Mouse (Mus musculus): ENCODE measurements at regions not wholly inside any gene's neighbourhood (a gene's known extent, or its start where the extent isn't known, plus 50 kb on each side); places are given as distances from the start of the nearest gene placed in this dataset.
A peak's percentile ranks its signal among the peaks of the same experiment; 100 is the strongest.

- Histone ChIP-seq H3K27me3 (replicated peaks) (no peaks in the 10 kb centered on the region), H3K27ac (no peak overlapping the region), H3K9me3 (no peaks in the 10 kb centered on the region), H3K4me2 (no peak overlapping the region), H3K36me3 (no peaks in the 10 kb centered on the region), H3K9ac (no peak overlapping the region), H3K4me1 (no peaks in the 10 kb centered on the region), H3K4me3 (replicated peaks) (no peak overlapping the region)
- WGBS = 52% methylated on average over 10 of the region's 10 CpGs
- no peak for ATAC-seq (ENCODE audit: insufficient read depth, low FRiP score, low read depth)
Measured at GRCm38 (mm10) chr1:185111347-185112016, 92.4 kb upstream of the Rab3gap2 start.

GRCm38 (mm10) chr1:185104945-185105884 lies 98.7 kb upstream of the Rab3gap2 start:
- no peaks in the 10 kb centered on the region for H3K9me3 ChIP-seq
- H3K27me3 ChIP-seq (replicated peaks) = no peaks in the 10 kb centered on the region
- H3K9ac ChIP-seq = no peak overlapping the region
- no peak overlapping the region for H3K4me3 ChIP-seq (replicated peaks)
- H3K36me3 ChIP-seq = no peaks in the 10 kb centered on the region
- 64% methylated on average over 7 of the region's 7 CpGs for WGBS
- no peak for ATAC-seq (ENCODE audit: insufficient read depth, low FRiP score, low read depth)
- no peak overlapping the region for H3K27ac ChIP-seq
- no peak overlapping the region for H3K4me2 ChIP-seq
- H3K4me1 ChIP-seq = no peaks in the 10 kb centered on the region

- no peak overlapping the region for H3K27ac ChIP-seq
- no peak overlapping the region for H3K4me3 ChIP-seq (replicated peaks)
- no peaks in the 10 kb centered on the region for H3K9me3 ChIP-seq
- no peak overlapping the region for H3K4me2 ChIP-seq
- ATAC-seq (ENCODE audit: insufficient read depth, low FRiP score, low read depth) = no peak
- H3K36me3 ChIP-seq = no peaks in the 10 kb centered on the region
- no peak overlapping the region for H3K9ac ChIP-seq
- no peaks in the 10 kb centered on the region for H3K27me3 ChIP-seq (replicated peaks)
- WGBS = 50% methylated on average over 4 of the region's 4 CpGs
- H3K4me1 ChIP-seq = no peaks in the 10 kb centered on the region
Measured at GRCm38 (mm10) chr1:185103803-185104202, 100.1 kb upstream of the Rab3gap2 start.

GRCm38 (mm10) chr1:185098975-185099958 lies 99.9 kb upstream of the Mark1 start:
- WGBS = 48% methylated on average over 18 of the region's 18 CpGs
- Histone ChIP-seq H3K36me3 (no peaks in the 10 kb centered on the region), H3K9ac (no peak overlapping the region), H3K4me1 (no peaks in the 10 kb centered on the region), H3K27me3 (replicated peaks) (no peaks in the 10 kb centered on the region), H3K4me2 (no peak overlapping the region), H3K4me3 (replicated peaks) (no peak overlapping the region), H3K27ac (no peak overlapping the region), H3K9me3 (no peaks in the 10 kb centered on the region)
- ATAC-seq (ENCODE audit: insufficient read depth, low FRiP score, low read depth) = no peak

- H3K27ac ChIP-seq = no peak overlapping the region
- H3K4me3 ChIP-seq (replicated peaks) = no peak overlapping the region
- no peaks in the 10 kb centered on the region for H3K4me1 ChIP-seq
- H3K9me3 ChIP-seq = no peaks in the 10 kb centered on the region
- H3K36me3 ChIP-seq = no peaks in the 10 kb centered on the region
- no peaks in the 10 kb centered on the region for H3K27me3 ChIP-seq (replicated peaks)
- ATAC-seq (ENCODE audit: insufficient read depth, low FRiP score, low read depth) = no peak
- H3K4me2 ChIP-seq = no peak overlapping the region
- 16% methylated on average over 17 of the region's 17 CpGs for WGBS
- no peak overlapping the region for H3K9ac ChIP-seq
Measured at GRCm38 (mm10) chr1:185098195-185098974, 99.0 kb upstream of the Mark1 start.

GRCm38 (mm10) chr1:185096741-185097140 lies 97.4 kb upstream of the Mark1 start:
- Histone ChIP-seq H3K27me3 (replicated peaks) (no peaks in the 10 kb centered on the region), H3K9me3 (no peaks in the 10 kb centered on the region), H3K27ac (no peak overlapping the region), H3K4me3 (replicated peaks) (no peak overlapping the region), H3K9ac (no peak overlapping the region), H3K36me3 (no peaks in the 10 kb centered on the region), H3K4me1 (no peaks in the 10 kb centered on the region), H3K4me2 (no peak overlapping the region)
- 83% methylated on average over 4 of the region's 4 CpGs for WGBS
- ATAC-seq (ENCODE audit: insufficient read depth, low FRiP score, low read depth) = no peak

GRCm38 (mm10) chr1:185092757-185093156 lies 93.4 kb upstream of the Mark1 start:
- Histone ChIP-seq H3K9ac (no peak overlapping the region), H3K4me1 (no peaks in the 10 kb centered on the region), H3K4me2 (no peak overlapping the region), H3K27me3 (replicated peaks) (no peaks in the 10 kb centered on the region), H3K9me3 (no peaks in the 10 kb centered on the region), H3K27ac (no peak overlapping the region), H3K36me3 (no peaks in the 10 kb centered on the region), H3K4me3 (replicated peaks) (no peak overlapping the region)
- WGBS = 90% methylated on average over 5 of the region's 5 CpGs
- ATAC-seq (ENCODE audit: insufficient read depth, low FRiP score, low read depth) = no peak

- no peak overlapping the region for H3K9ac ChIP-seq
- ATAC-seq (ENCODE audit: insufficient read depth, low FRiP score, low read depth) = no peak
- H3K36me3 ChIP-seq = no peaks in the 10 kb centered on the region
- peak overlapping the region; percentile 34; the same call in 1 of the 2 replicates for H3K4me2 ChIP-seq
- no peaks in the 10 kb centered on the region for H3K27me3 ChIP-seq (replicated peaks)
- 21% methylated on average over 21 of the region's 21 CpGs for WGBS
- H3K27ac ChIP-seq = no peak overlapping the region
- no peaks in the 10 kb centered on the region for H3K4me1 ChIP-seq
- H3K4me3 ChIP-seq (replicated peaks) = no peak overlapping the region
- H3K9me3 ChIP-seq = no peaks in the 10 kb centered on the region
Measured at GRCm38 (mm10) chr1:185091816-185092558, 92.6 kb upstream of the Mark1 start.

- H3K4me1 ChIP-seq = no peaks in the 10 kb centered on the region
- no peak overlapping the region for H3K4me2 ChIP-seq
- H3K4me3 ChIP-seq (replicated peaks) = no peak overlapping the region
- H3K9ac ChIP-seq = no peak overlapping the region
- no peaks in the 10 kb centered on the region for H3K9me3 ChIP-seq
- no peaks in the 10 kb centered on the region for H3K36me3 ChIP-seq
- no peaks in the 10 kb centered on the region for H3K27me3 ChIP-seq (replicated peaks)
- ATAC-seq (ENCODE audit: insufficient read depth, low FRiP score, low read depth) = no peak
- WGBS = 89% methylated on average over 2 of the region's 2 CpGs
- no peak overlapping the region for H3K27ac ChIP-seq
Measured at GRCm38 (mm10) chr1:185089196-185089595, 89.8 kb upstream of the Mark1 start.

GRCm38 (mm10) chr1:185083191-185083590 lies 83.8 kb upstream of the Mark1 start:
- Histone ChIP-seq H3K4me1 (no peaks in the 10 kb centered on the region), H3K27ac (no peak overlapping the region), H3K9me3 (no peaks in the 10 kb centered on the region), H3K9ac (no peak overlapping the region), H3K36me3 (no peaks in the 10 kb centered on the region), H3K4me2 (no peak overlapping the region), H3K27me3 (replicated peaks) (no peaks in the 10 kb centered on the region), H3K4me3 (replicated peaks) (no peak overlapping the region)
- 83% methylated on average over 5 of the region's 5 CpGs for WGBS
- no peak for ATAC-seq (ENCODE audit: insufficient read depth, low FRiP score, low read depth)
